ENCODE assay signal across 7 mouse cellular contexts in genomic region chr4:44083945-44084344, GRCm38 (mm10). TPM values are rescaled to one million over a fixed set of nuclear protein-coding genes. Genes with fewer than 3 reads are reported as not detected.
A peak's percentile ranks its signal among the peaks of the same experiment; 100 is the strongest.
DNase-seq lines count a peak whose midpoint lies in the region; ATAC-seq and TF ChIP-seq lines count a peak whose summit lies in the region.

Gene Gne, minus strand, starts transcription at chr4:44084177.

- H3K27me3 ChIP-seq in E14TG2a.4 (ENCODE audit: insufficient read depth, low read length), result peaks cover 21% of the 10 kb centered on the region
- no peaks in the 10 kb centered on the region for H3K27me3 ChIP-seq in intestine, postnatal 0 days (replicated peaks; ENCODE audit: control insufficient read depth, insufficient read depth, low read length)
- peaks cover 4% of the 10 kb centered on the region; the same call in 1 of the 2 replicates for H3K27me3 ChIP-seq in liver, embryonic 11.5 days (replicated peaks; ENCODE audit: control insufficient read depth, insufficient read depth, low read length)

- WGBS in intestine, postnatal 0 days, result 5% methylated on average over 11 of the region's 11 CpGs
- WGBS in liver, embryonic 11.5 days, result 13% methylated on average over 11 of the region's 11 CpGs

- H3K4me1 ChIP-seq in E14TG2a.4 (replicated peaks; ENCODE audit: low read depth, low read length), result peaks cover 23% of the 10 kb centered on the region
- no peaks in the 10 kb centered on the region for H3K4me1 ChIP-seq in intestine, postnatal 0 days (replicated peaks; ENCODE audit: control insufficient read depth, insufficient read depth, low read length)
- H3K4me1 ChIP-seq in liver, embryonic 11.5 days (replicated peaks; ENCODE audit: control insufficient read depth, insufficient read depth, low read length), result peaks cover 3% of the 10 kb centered on the region; the same call in 1 of the 2 replicates

- no peaks in the 10 kb centered on the region for H3K9me3 ChIP-seq in E14TG2a.4 (ENCODE audit: low read length)
- H3K9me3 ChIP-seq in intestine, postnatal 0 days (ENCODE audit: control insufficient read depth), result no peaks in the 10 kb centered on the region
- no peaks in the 10 kb centered on the region for H3K9me3 ChIP-seq in liver, embryonic 11.5 days (ENCODE audit: control insufficient read depth, low read length)

- peak within 1 kb of the TSS; percentile 30 for H3K27ac ChIP-seq in intestine, postnatal 0 days (ENCODE audit: low read depth, low read length)
- H3K27ac ChIP-seq in liver, embryonic 11.5 days (ENCODE audit: low read depth, low read length), result no peak within 1 kb of the TSS

- peak; percentile 50; the same call in 1 of the 2 replicates for ATAC-seq in intestine, postnatal 0 days
- no peak for ATAC-seq in liver, embryonic 11.5 days (replicated peaks; ENCODE audit: low FRiP score)
- peak; percentile 43; the same call in 1 of the 2 replicates for ATAC-seq in monocyte, adult 5-6 weeks (replicated peaks; ENCODE audit: insufficient number of reproducible peaks, low FRiP score, low TSS enrichment, poor library complexity, severe bottlenecking)

- DNase-seq in adrenal gland, postnatal 14 days, result peak; percentile 29
- DNase-seq in heart, adult 11 months, result peak; percentile 94
- DNase-seq in liver, embryonic 11.5 days (ENCODE audit: low spot score), result peak; percentile 30
- DNase-seq in spleen, postnatal 14 days (ENCODE audit: low spot score in 2 of 2), result no peak

- no peak within 1 kb of the TSS for H3K9ac ChIP-seq in intestine, postnatal 0 days (ENCODE audit: low read depth, low read length)
- H3K9ac ChIP-seq in liver, embryonic 11.5 days (ENCODE audit: low read depth, low read length), result no peak within 1 kb of the TSS

- H3K36me3 ChIP-seq in E14TG2a.4 (ENCODE audit: insufficient read depth, low read length), result no peaks in the 10 kb centered on the region
- no peaks in the 10 kb centered on the region for H3K36me3 ChIP-seq in intestine, postnatal 0 days (ENCODE audit: control insufficient read depth, insufficient read depth)
- no peaks in the 10 kb centered on the region for H3K36me3 ChIP-seq in liver, embryonic 11.5 days (ENCODE audit: control insufficient read depth, insufficient read depth, low read length)

- peak within 1 kb of the TSS; percentile 61 for H3K4me2 ChIP-seq in intestine, postnatal 0 days (replicated peaks; ENCODE audit: low read depth)
- H3K4me2 ChIP-seq in liver, embryonic 11.5 days, result peak within 1 kb of the TSS; percentile 49

- TF ChIP-seq CTCF in E14TG2a.4 (conservative IDR thresholded peaks at IDR 0.05; ENCODE audit: low read length), result no peak
- TF ChIP-seq CTCF in intestine, postnatal 0 days (IDR thresholded peaks at IDR 0.05; ENCODE audit: low read depth), result no peak

- peak within 1 kb of the TSS; percentile 20; the same call in 1 of the 2 replicates for H3K4me3 ChIP-seq in E14TG2a.4 (replicated peaks; ENCODE audit: low read length)
- peak within 1 kb of the TSS; percentile 19 for H3K4me3 ChIP-seq in intestine, postnatal 0 days (ENCODE audit: low read depth, low read length)
- H3K4me3 ChIP-seq in liver, embryonic 11.5 days (ENCODE audit: low read depth, low read length), result no peak within 1 kb of the TSS

RNA-seq across cellular contexts. Expression of gene Gne, which starts in this region (rescaled TPM):
- total RNA-seq in adrenal gland, postnatal 14 days (2021), result 36.9 and 45.8 TPM in 2 replicates
- polyA plus RNA-seq in intestine, postnatal 0 days (2015; fragmentation: Nextera tagmentation; extraction: Ambion mirVana), result 22.2 and 30.4 TPM in 2 replicates
- 46.3 and 51.9 TPM in 2 replicates for polyA plus RNA-seq in liver, embryonic 11.5 days (2014; fragmentation: Nextera tagmentation; extraction: Ambion mirVana)
- total RNA-seq in monocyte, adult 5-6 weeks (2017), result 12.7 to 24.4 TPM (median 19.1 TPM) in 3 replicates

Comparison
In these comparisons a context has a peak if more than half of its experiments do, and no peak if none do; other contexts are left out.
1. DNase-seq: peak in adrenal gland, postnatal 14 days (single experiment), heart, adult 11 months (single experiment) and liver, embryonic 11.5 days (single experiment); none in spleen, postnatal 14 days (0 of 2).